Mouse (Mus musculus) heart, embryonic 10.5 days (tissue): Measurements from ENCODE around the gene Cyp4f37. TPM values are rescaled to one million over a fixed set of nuclear protein-coding genes. Genes with fewer than 3 reads are reported as not detected.

ENCODE experiments used
- polyA plus RNA-seq: library from polyadenylated mRNA; unstranded; fragments of >200 nt; fragmentation: Nextera tagmentation; extraction: Ambion mirVana; gene quantifications from 2 replicates; pipeline ENCODE4 v1.2.1, GENCODE M21; 2016

Cyp4f37 gene
- polyA plus RNA-seq, 1 experiment from 2014 or later, result not detected

Other genes starting within 250 kb of the Cyp4f37 start
- gene Wiz, start 231.9 kb upstream of the Cyp4f37 start, polyA plus RNA-seq, result 17.9 and 21.8 TPM in 2 replicates
- 1.2 and 2.3 TPM in 2 replicates for gene Rasal3, start 217.7 kb upstream of the Cyp4f37 start, polyA plus RNA-seq
- gene Pglyrp2, start 197.1 kb upstream of the Cyp4f37 start, polyA plus RNA-seq, result 0.09 and 0.40 TPM in 2 replicates
- 0.37 TPM in 1 of 2 replicates, not detected in the other for gene Cyp4f39, start 168.6 kb upstream of the Cyp4f37 start, polyA plus RNA-seq
- 4.1 and 4.9 TPM in 2 replicates for gene Cyp4f17, start 115.3 kb upstream of the Cyp4f37 start, polyA plus RNA-seq
- 15.8 and 18.3 TPM in 2 replicates for gene Cyp4f16, start 84.8 kb upstream of the Cyp4f37 start, polyA plus RNA-seq
- gene Cyp4f40, start 37.6 kb downstream of the Cyp4f37 start, polyA plus RNA-seq, result not detected in 2 replicates
- 0.41 and 0.83 TPM in 2 replicates for gene Cyp4f15, start 64.3 kb downstream of the Cyp4f37 start, polyA plus RNA-seq
- gene Zfp871, start 167.0 kb downstream of the Cyp4f37 start, polyA plus RNA-seq, result 27.3 and 30.4 TPM in 2 replicates
- 1.2 and 2.4 TPM in 2 replicates for gene Zfp811, start 188.6 kb downstream of the Cyp4f37 start, polyA plus RNA-seq
- gene Zfp799, start 209.0 kb downstream of the Cyp4f37 start, polyA plus RNA-seq, result 8.5 and 8.7 TPM in 2 replicates